Mouse (Mus musculus) neural tube, embryonic 15.5 days (tissue): ENCODE results near the gene Trim40. TPM values are rescaled to one million over a fixed set of nuclear protein-coding genes. Genes with fewer than 3 reads are reported as not detected.

Experiments
- ATAC-seq: fragments of 200-750 bp; cut with Nextera tagmentation; 2 replicates; pipeline ENCODE4 v1.8.0; 2017; ENCODE audit warnings: mild to moderate bottlenecking, moderate TSS enrichment, moderate library complexity; ENCODE audit not compliant: low FRiP score
- H3K27ac ChIP-seq: fragments of 300-500 bp; sonication (generic); replicated peaks from 2 replicates; pipeline ENCODE4 v1.5.1; 2015; ENCODE audit warnings: mild to moderate bottlenecking, inconsistent platforms
- H3K27me3 ChIP-seq: fragments of 300-500 bp; sonication (generic); replicated peaks from 2 replicates; pipeline ENCODE4 v1.6.1; 2015; ENCODE audit warnings: inconsistent platforms
- H3K36me3 ChIP-seq: fragments of 300-500 bp; sonication (generic); 2 replicates; pipeline ENCODE4 v1.6.1; 2015; ENCODE audit warnings: inconsistent platforms
- H3K4me1 ChIP-seq: fragments of 300-500 bp; sonication (generic); 2 replicates; pipeline ENCODE4 v1.6.1; 2015; ENCODE audit warnings: inconsistent platforms
- H3K4me2 ChIP-seq: fragments of 300-500 bp; sonication (generic); 2 replicates; pipeline ENCODE4 v1.6.1; 2015; ENCODE audit warnings: inconsistent platforms, mild to moderate bottlenecking, moderate library complexity
- H3K4me3 ChIP-seq: fragments of 300-500 bp; sonication (generic); replicated peaks from 2 replicates; pipeline ENCODE4 v1.5.1; 2015; ENCODE audit warnings: mild to moderate bottlenecking, inconsistent platforms
- H3K9ac ChIP-seq: fragments of 300-500 bp; sonication (generic); replicated peaks from 2 replicates; pipeline ENCODE4 v1.6.1; 2015; ENCODE audit warnings: mild to moderate bottlenecking, inconsistent platforms
- H3K9me3 ChIP-seq: fragments of 300-500 bp; sonication (generic); replicated peaks from 2 replicates; pipeline ENCODE4 v1.6.1; 2016; ENCODE audit warnings: inconsistent platforms
- WGBS: fragments of 180-500 bp; shearing (Covaris S2); methylation state at CpG from one replicate; pipeline ENCODE4 v1.1.7; 2015; ENCODE audit warnings: mixed read lengths; 5-methylcytosine and 5-hydroxymethylcytosine counted together
- polyA plus RNA-seq: library from polyadenylated mRNA; unstranded; fragments of >200 nt; fragmentation: Nextera tagmentation; extraction: Ambion mirVana; gene quantifications from 2 replicates; pipeline ENCODE4 v1.2.1, GENCODE M21; 2015

Gene Trim40
- polyA plus RNA-seq, 1 experiment from 2014 or later: not detected

- 86% methylated on average over 2 of the region's 2 CpGs for WGBS
- no peak for ATAC-seq
- no peaks in the 10 kb centered on the region for H3K27me3 ChIP-seq
Observed at GRCm38 (mm10) chr17:36912031-36912430, 22.1 kb upstream of the Trim40 start.

GRCm38 (mm10) chr17:36909802-36910201 is 19.9 kb upstream of the Trim40 start:
- 68% methylated on average over 4 of the region's 4 CpGs for WGBS
- no peak overlapping the region for H3K4me3 ChIP-seq
- no peaks in the 10 kb centered on the region for H3K36me3 ChIP-seq
- no peak overlapping the region for H3K27ac ChIP-seq
- no peak for ATAC-seq
- no peaks in the 10 kb centered on the region for H3K4me1 ChIP-seq
- H3K27me3 ChIP-seq: no peaks in the 10 kb centered on the region
- H3K4me2 ChIP-seq: no peak overlapping the region
- no peak overlapping the region for H3K9ac ChIP-seq
- no peaks in the 10 kb centered on the region for H3K9me3 ChIP-seq

More at GRCm38 (mm10) chr17:36912031-36912430, 22.1 kb upstream of the Trim40 start:
- Histone ChIP-seq H3K4me2 (no peak overlapping the region), H3K9me3 (no peaks in the 10 kb centered on the region), H3K4me3 (no peak overlapping the region), H3K27ac (no peak overlapping the region), H3K4me1 (no peaks in the 10 kb centered on the region), H3K9ac (no peak overlapping the region), H3K36me3 (no peaks in the 10 kb centered on the region)

- WGBS: 62% methylated on average over 1 of the region's 1 CpGs
- Histone ChIP-seq H3K9ac (no peak overlapping the region), H3K27me3 (no peaks in the 10 kb centered on the region), H3K4me3 (no peak overlapping the region), H3K9me3 (no peaks in the 10 kb centered on the region), H3K4me1 (no peaks in the 10 kb centered on the region), H3K4me2 (no peak overlapping the region), H3K36me3 (no peaks in the 10 kb centered on the region), H3K27ac (no peak overlapping the region)
- ATAC-seq: no peak
Observed at GRCm38 (mm10) chr17:36908235-36908634, 18.3 kb upstream of the Trim40 start.

- no peak overlapping the region for H3K9ac ChIP-seq
- no peak overlapping the region for H3K4me2 ChIP-seq
- H3K36me3 ChIP-seq: no peaks in the 10 kb centered on the region
- H3K27ac ChIP-seq: no peak overlapping the region
- no peaks in the 10 kb centered on the region for H3K27me3 ChIP-seq
- WGBS: 77% methylated on average over 3 of the region's 3 CpGs
- H3K9me3 ChIP-seq: no peaks in the 10 kb centered on the region
- no peaks in the 10 kb centered on the region for H3K4me1 ChIP-seq
- H3K4me3 ChIP-seq: no peak overlapping the region
- no peak for ATAC-seq
Observed at GRCm38 (mm10) chr17:36903651-36904050, 13.7 kb upstream of the Trim40 start.

DNA sequence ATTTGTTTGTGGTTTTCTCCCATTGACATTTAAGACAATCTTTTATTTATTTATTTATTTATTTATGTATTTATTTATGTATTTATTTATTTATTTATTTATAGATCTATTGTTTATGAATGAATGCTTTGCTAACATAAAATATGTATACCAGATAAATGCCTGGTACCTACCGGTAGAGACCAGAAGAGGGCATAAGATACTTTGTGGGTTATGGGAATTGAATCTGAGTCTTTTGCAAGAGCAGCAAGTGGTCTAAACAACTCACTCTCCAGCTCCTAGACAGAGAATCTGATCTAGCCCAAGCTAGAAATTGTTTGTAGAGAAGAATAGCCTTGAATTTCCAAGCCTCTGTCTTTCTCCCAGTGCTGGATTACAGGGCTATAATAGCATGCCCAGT is 10.8 kb upstream of the Trim40 start:
- H3K27ac ChIP-seq: no peak overlapping the region
- WGBS: 24% methylated on average over 1 of the region's 1 CpGs
- no peaks in the 10 kb centered on the region for H3K4me1 ChIP-seq
- no peaks in the 10 kb centered on the region for H3K9me3 ChIP-seq
- no peaks in the 10 kb centered on the region for H3K36me3 ChIP-seq
- no peaks in the 10 kb centered on the region for H3K27me3 ChIP-seq
- H3K4me2 ChIP-seq: no peak overlapping the region
- no peak overlapping the region for H3K4me3 ChIP-seq
- H3K9ac ChIP-seq: no peak overlapping the region
- ATAC-seq: no peak

GRCm38 (mm10) chr17:36900001-36900400 is 10.1 kb upstream of the Trim40 start:
- no peaks in the 10 kb centered on the region for H3K4me1 ChIP-seq
- no peak overlapping the region for H3K4me2 ChIP-seq
- H3K4me3 ChIP-seq: no peak overlapping the region
- no peak overlapping the region for H3K27ac ChIP-seq
- 89% methylated on average over 5 of the region's 5 CpGs for WGBS
- no peak overlapping the region for H3K9ac ChIP-seq
- no peaks in the 10 kb centered on the region for H3K27me3 ChIP-seq
- H3K36me3 ChIP-seq: no peaks in the 10 kb centered on the region
- H3K9me3 ChIP-seq: no peaks in the 10 kb centered on the region
- no peak for ATAC-seq

GRCm38 (mm10) chr17:36899376-36899775 is 9.5 kb upstream of the Trim40 start:
- no peaks in the 10 kb centered on the region for H3K27me3 ChIP-seq
- H3K4me3 ChIP-seq: no peak overlapping the region
- no peak overlapping the region for H3K4me2 ChIP-seq
- H3K36me3 ChIP-seq: no peaks in the 10 kb centered on the region
- no peak overlapping the region for H3K27ac ChIP-seq
- WGBS: 89% methylated on average over 4 of the region's 4 CpGs
- H3K4me1 ChIP-seq: no peaks in the 10 kb centered on the region
- H3K9ac ChIP-seq: no peak overlapping the region
- ATAC-seq: no peak
- no peaks in the 10 kb centered on the region for H3K9me3 ChIP-seq

GRCm38 (mm10) chr17:36897552-36898205 is 7.8 kb upstream of the Trim40 start, which contains the start of gene Trim31:
Gene Trim31 (plus strand): TSS chr17:36898118.
- no peaks in the 10 kb centered on the region for H3K9me3 ChIP-seq
- 72% methylated on average over 6 of the region's 6 CpGs for WGBS

DNA sequence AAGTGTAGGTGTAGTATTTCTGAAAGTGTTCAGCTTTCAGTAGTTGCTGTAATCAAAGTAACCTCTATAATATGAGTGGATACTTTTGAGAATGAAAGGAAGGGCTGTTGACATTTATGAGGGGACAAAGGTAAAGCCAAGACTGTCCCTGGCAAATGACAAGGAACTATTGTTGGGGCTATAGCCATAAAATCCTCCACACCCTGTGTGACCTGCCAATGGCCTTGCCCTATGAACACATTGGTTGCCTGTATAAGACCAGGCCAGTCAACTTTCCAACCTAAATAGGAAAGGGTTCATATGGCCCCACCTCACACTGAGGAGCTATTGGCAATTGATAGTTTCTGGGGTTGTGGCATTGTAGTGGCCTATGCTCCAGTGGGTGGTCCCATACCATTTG is 7.1 kb upstream of the Trim40 start:
- H3K9me3 ChIP-seq: no peaks in the 10 kb centered on the region
- H3K27me3 ChIP-seq: no peaks in the 10 kb centered on the region
- H3K4me2 ChIP-seq: no peak overlapping the region
- ATAC-seq: no peak
- no peak overlapping the region for H3K27ac ChIP-seq
- no peak overlapping the region for H3K4me3 ChIP-seq
- no peak overlapping the region for H3K9ac ChIP-seq
- no peaks in the 10 kb centered on the region for H3K36me3 ChIP-seq
- no peaks in the 10 kb centered on the region for H3K4me1 ChIP-seq

More at GRCm38 (mm10) chr17:36897552-36898205, 7.8 kb upstream of the Trim40 start, which contains the start of gene Trim31:
- Histone ChIP-seq H3K4me1 (no peaks in the 10 kb centered on the region), H3K9ac (no peak within 1 kb of the TSS), H3K27ac (no peak within 1 kb of the TSS), H3K27me3 (no peaks in the 10 kb centered on the region), H3K4me3 (no peak within 1 kb of the TSS), H3K36me3 (no peaks in the 10 kb centered on the region), H3K4me2 (no peak within 1 kb of the TSS)
- no peak for ATAC-seq

- WGBS: 94% methylated on average over 1 of the region's 1 CpGs
- no peak overlapping the region for H3K27ac ChIP-seq
Observed at GRCm38 (mm10) chr17:36896583-36896982, 6.7 kb upstream of the Trim40 start.

GRCm38 (mm10) chr17:36893387-36893786 is 3.5 kb upstream of the Trim40 start:
- Histone ChIP-seq H3K4me2 (no peak overlapping the region), H3K4me1 (no peaks in the 10 kb centered on the region), H3K9ac (no peak overlapping the region), H3K36me3 (no peaks in the 10 kb centered on the region), H3K4me3 (no peak overlapping the region), H3K27ac (no peak overlapping the region), H3K9me3 (no peaks in the 10 kb centered on the region), H3K27me3 (no peaks in the 10 kb centered on the region)
- ATAC-seq: no peak
- 78% methylated on average over 5 of the region's 5 CpGs for WGBS

More at GRCm38 (mm10) chr17:36896583-36896982, 6.7 kb upstream of the Trim40 start:
- Histone ChIP-seq H3K27me3 (no peaks in the 10 kb centered on the region), H3K4me3 (no peak overlapping the region), H3K4me2 (no peak overlapping the region), H3K36me3 (no peaks in the 10 kb centered on the region), H3K4me1 (no peaks in the 10 kb centered on the region), H3K9me3 (no peaks in the 10 kb centered on the region), H3K9ac (no peak overlapping the region)
- ATAC-seq: no peak

DNA sequence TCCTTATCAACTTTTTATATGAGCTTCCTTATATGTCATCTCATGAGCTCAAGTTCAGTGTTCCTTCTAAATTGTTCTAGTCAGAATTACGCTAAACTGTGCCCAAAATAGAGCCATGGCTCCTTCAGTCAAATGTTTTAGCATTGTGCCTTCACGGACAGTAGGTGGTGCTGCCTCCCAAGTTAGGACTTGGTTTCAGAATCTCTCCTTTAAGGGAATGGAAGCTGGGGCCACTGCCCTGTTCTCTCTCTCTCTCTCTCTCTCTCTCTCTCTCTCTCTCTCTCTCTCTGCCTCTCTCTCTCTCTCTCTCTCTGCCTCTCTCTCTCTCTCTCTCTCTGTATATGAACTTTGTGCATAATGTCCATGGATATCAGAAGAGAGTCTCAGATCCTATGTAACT is 2.4 kb upstream of the Trim40 start:
- no peaks in the 10 kb centered on the region for H3K27me3 ChIP-seq
- H3K4me3 ChIP-seq: no peak overlapping the region
- H3K9ac ChIP-seq: no peak overlapping the region
- no peak overlapping the region for H3K4me2 ChIP-seq
- no peak overlapping the region for H3K27ac ChIP-seq
- ATAC-seq: peak; percentile 65
- 10% methylated on average over 2 of the region's 2 CpGs for WGBS
- no peaks in the 10 kb centered on the region for H3K9me3 ChIP-seq
- no peaks in the 10 kb centered on the region for H3K4me1 ChIP-seq
- no peaks in the 10 kb centered on the region for H3K36me3 ChIP-seq
